Mouse (Mus musculus) embryo, embryonic 10 days (tissue): Measurements from ENCODE around the gene Pdx1.

Experiments
- DNase-seq: peaks from one replicate; pipeline ENCODE4 v3.0.0-alpha.2; 2015; ENCODE audit warnings: low spot score

Gene Pdx1

GRCm38 (mm10) chr5:147269926-147270672 lies at the start of gene Pdx1:
TSS of gene Pdx1 (plus strand) at chr5:147269959.
- DNase-seq = peak; percentile 64

- peak; percentile 92 for DNase-seq
Observed at GRCm38 (mm10) chr5:147227354-147228112, 42.2 kb upstream of the Pdx1 start.

- no peak for DNase-seq
Observed at GRCm38 (mm10) chr5:147235406-147236309, 34.1 kb upstream of the Pdx1 start.

GRCm38 (mm10) chr5:147243908-147244307 lies 25.9 kb upstream of the Pdx1 start:
- DNase-seq = no peak

GRCm38 (mm10) chr5:147260189-147260588 lies 9.6 kb upstream of the Pdx1 start:
- DNase-seq = no peak

- DNase-seq = no peak
Observed at GRCm38 (mm10) chr5:147260778-147261177, 9.0 kb upstream of the Pdx1 start.

GRCm38 (mm10) chr5:147261899-147262541 lies 7.7 kb upstream of the Pdx1 start:
- DNase-seq = no peak

- no peak for DNase-seq
Observed at GRCm38 (mm10) chr5:147263945-147264344, 5.8 kb upstream of the Pdx1 start.

GRCm38 (mm10) chr5:147267434-147267833 lies 2.3 kb upstream of the Pdx1 start:
- DNase-seq = no peak

GRCm38 (mm10) chr5:147268728-147269127 lies 1.0 kb upstream of the Pdx1 start:
- no peak for DNase-seq

- no peak for DNase-seq
Observed at GRCm38 (mm10) chr5:147269371-147269770, 388 bp upstream of the Pdx1 start.

- DNase-seq = no peak
Observed at GRCm38 (mm10) chr5:147270673-147271655, 1.2 kb downstream of the Pdx1 start.

- DNase-seq = no peak
Observed at GRCm38 (mm10) chr5:147272046-147272807, 2.5 kb downstream of the Pdx1 start.

- no peak for DNase-seq
Observed at GRCm38 (mm10) chr5:147272808-147273345, 3.1 kb downstream of the Pdx1 start.

GRCm38 (mm10) chr5:147274174-147275141 lies 4.7 kb downstream of the Pdx1 start:
- DNase-seq = no peak

GRCm38 (mm10) chr5:147275761-147276160 lies 6.0 kb downstream of the Pdx1 start:
- no peak for DNase-seq

GRCm38 (mm10) chr5:147276701-147277546 lies 7.2 kb downstream of the Pdx1 start:
- DNase-seq = no peak
